Mouse (Mus musculus) heart, adult 2 months (tissue): ENCODE results near the gene Hopx.

Source experiments
- CTCF ChIP-seq: fragments of 200-600 bp; IDR thresholded peaks from 2 replicates; pipeline ENCODE4 v1.8.1; 2022; ENCODE audit warnings: antibody characterized with exemption, mild to moderate bottlenecking, moderate library complexity
- EP300 ChIP-seq: fragments of 200-500 bp; IDR thresholded peaks from 2 replicates; pipeline ENCODE4 v1.6.1; 2011; ENCODE audit warnings: low read depth, low read length, control low read depth; ENCODE audit not compliant: insufficient read depth
- POLR2A ChIP-seq: fragments of 200-500 bp; IDR thresholded peaks from 2 replicates; pipeline ENCODE4 v1.6.1; 2011; ENCODE audit warnings: mild to moderate bottlenecking, low read depth, low read length, control low read depth; ENCODE audit not compliant: insufficient read depth

DNA sequence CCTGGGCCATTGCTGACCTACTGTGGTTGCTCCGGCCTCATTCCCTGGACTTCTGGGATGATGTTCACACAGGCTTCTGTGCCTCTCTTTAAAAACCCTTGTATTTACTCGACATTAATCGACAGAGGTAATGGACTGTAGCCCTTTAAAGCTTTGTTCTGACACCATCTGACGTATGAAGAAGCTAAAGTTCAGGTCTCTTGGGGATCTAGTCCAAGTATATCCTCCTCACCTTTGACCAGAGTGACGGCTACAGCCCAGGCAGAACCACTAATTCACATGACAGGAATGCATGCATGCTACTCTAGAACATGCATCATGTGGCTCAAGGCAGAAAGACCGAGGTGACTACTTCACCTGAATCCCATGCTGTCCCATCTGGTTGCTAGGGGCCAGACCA lies 14.2 kb downstream of the Hopx start:
- TF ChIP-seq CTCF, result no peak
- TF ChIP-seq POLR2A, result no peak
- no peak for TF ChIP-seq EP300
